Mouse (Mus musculus) left cerebral cortex, adult 18-20 months (tissue): ENCODE data around the gene Fgd5. TPM values are rescaled to one million over a fixed set of nuclear protein-coding genes. Genes with fewer than 3 reads are reported as not detected.
"Not testable (repeated sequence)": the region's sequence is repeated elsewhere in the genome, so short reads cannot be mapped to it uniquely, and the experiment has no call there.

ENCODE experiments used
- DNase-seq, 2 experiments: peaks; one replicate each; pipeline ENCODE4 v3.0.0; 2021 to 2022; ENCODE audit warnings: low spot score in 2 of 2, mixed read lengths in 1 of 2
- long read RNA-seq, 2 experiments: library from polyadenylated mRNA; stranded (forward); transcript quantifications; one replicate each; pipeline ENCODE4 v2.0.0; 2021
- total RNA-seq, 2 experiments: library from RNA; stranded (reverse); gene quantifications; 2 replicates each; pipeline ENCODE4 v1.2.3; 2021

The Fgd5 gene
- 1 to 10 TPM; 5.3 to 5.8 TPM for total RNA-seq
- long read RNA-seq, experiment 1, full-length matches to known transcripts, result 3 of 5 reads
- long read RNA-seq, experiment 1, partial matches to known transcripts, result 2 of 5 reads
- long read RNA-seq, experiment 1, other reads (novel, unspliced or antisense), result 0 of 5 reads
- long read RNA-seq, experiment 2, full-length matches to known transcripts, result 2 of 7 reads
- long read RNA-seq, experiment 2, partial matches to known transcripts, result 5 of 7 reads
- long read RNA-seq, experiment 2, other reads (novel, unspliced or antisense), result 0 of 7 reads

DNA sequence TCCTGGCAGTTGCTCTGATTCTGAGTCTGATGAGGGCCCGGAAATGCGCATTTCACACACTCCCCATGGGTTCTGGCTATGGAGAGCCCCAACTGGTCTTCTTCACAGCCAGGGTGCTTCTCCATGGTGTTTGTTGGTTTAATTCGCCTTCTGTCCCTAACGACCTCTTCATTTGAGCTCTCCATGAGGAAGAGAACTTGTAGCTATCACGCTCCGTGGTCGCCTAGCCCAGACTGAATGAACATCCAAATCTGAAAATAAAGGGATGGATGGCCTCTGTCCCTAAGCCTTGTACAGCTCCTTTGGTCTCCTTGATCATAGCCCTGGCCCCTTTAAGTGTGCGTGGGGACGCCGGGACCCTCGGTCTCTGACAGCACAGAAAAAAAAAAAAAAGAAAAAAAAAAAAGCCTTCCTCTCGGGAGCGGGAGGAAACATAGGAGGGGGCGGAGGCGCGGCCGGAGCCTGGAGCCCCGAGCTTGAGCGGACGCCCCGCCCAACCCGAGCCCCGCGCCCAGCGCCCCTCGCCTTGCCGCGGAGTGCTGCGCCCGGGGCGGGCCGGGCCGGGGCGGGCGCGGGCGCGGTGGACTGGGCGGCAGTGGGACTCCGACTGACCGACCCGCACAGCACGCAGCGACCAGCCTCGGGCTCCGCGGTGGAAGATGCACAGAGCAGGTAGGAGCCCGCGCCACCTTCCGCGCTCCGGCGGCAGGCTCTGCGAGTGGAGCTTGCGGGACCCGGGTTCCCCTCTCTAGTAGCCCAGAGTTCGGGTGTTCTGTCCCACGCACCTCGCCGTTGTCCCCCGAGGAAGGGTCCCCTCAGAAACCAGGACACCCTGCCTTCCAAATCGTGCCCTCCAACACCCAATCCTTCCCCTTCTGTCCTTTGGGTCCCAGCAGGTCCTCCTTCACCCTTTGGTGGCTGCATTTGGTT, at the start of gene Fgd5:
TSS of gene Fgd5 (plus strand) at position 508 of the 930 bp plus-strand sequence.
- DNase-seq, result no peak

DNA sequence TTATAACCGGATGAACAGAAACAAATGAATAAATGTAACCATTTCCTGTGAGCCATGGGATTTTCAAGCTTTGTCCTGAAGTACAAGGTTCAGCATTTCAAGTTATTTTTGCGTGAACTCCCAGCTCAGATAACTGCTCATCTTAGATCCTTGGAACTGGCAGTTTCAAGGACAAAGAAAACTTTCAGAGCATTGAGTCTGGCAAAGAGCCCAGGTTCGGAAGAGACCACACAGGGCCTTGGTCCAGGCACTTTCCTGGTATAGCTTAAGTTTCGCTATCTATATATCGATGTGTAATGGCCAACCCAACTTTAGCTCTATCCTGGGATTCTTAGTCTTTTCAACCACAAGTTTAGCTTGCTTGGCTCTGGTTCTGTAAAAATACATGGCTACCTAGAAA, 47.4 kb upstream of the Fgd5 start:
- DNase-seq, result no peak

DNA sequence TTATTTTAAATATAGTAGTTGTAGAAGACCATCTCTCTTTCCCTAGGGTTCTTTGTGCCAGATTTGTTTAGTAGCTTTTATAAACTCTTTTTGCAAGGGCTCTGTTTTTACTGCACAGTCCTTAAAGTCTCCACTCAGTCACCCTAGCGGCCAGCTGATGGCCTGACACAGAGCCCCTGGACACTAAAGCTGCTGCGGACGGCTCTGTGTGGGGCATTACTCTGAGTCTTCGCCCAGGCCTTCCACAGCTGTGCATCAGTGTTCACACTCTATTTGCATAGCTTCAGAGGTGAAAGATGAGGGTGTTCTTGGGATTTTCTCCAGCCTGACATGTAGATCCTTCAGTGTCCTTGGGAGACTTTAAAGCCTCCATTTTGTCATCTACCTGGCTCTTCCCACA, 40.2 kb upstream of the Fgd5 start:
- no peak for DNase-seq

DNA sequence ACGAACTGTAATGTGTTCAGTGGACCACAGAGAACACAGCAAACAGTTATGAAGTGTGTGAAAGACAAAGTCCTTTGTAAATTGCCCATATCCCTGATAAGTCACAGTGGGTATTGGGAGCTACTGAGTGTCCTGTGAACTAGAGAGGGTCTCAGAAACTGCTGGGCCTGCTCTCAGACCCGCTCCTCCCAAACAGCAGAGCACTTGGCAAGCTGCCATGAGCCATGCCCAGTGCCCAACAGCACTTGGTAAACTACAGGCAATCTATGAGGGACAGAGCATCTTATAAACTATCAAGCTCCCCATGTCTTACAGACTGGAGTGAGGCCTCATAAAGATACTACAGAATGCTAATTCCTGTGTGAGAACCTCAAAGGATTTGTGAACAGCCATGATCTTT, 30.3 kb upstream of the Fgd5 start:
- no peak for DNase-seq

DNA sequence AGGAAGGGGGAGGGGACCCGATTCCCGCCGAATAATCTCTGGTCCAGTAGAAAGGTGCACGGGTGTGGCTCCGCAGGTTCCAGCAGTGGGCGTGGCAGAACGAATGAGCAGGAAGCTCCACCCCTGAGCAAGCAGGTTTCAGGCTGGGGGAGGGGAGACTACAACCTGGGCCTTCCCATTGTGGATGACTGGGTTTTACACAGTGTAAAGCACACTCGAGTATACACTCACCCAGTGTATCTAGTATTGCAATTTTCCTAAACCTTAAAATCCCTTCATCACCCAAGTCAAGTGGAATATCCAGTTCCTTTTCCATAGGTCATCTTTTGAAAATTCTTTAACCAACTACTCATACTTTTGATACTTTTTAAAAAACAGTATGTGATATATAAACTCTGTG, 20.7 kb upstream of the Fgd5 start:
- DNase-seq, result not testable (repeated sequence)

DNA sequence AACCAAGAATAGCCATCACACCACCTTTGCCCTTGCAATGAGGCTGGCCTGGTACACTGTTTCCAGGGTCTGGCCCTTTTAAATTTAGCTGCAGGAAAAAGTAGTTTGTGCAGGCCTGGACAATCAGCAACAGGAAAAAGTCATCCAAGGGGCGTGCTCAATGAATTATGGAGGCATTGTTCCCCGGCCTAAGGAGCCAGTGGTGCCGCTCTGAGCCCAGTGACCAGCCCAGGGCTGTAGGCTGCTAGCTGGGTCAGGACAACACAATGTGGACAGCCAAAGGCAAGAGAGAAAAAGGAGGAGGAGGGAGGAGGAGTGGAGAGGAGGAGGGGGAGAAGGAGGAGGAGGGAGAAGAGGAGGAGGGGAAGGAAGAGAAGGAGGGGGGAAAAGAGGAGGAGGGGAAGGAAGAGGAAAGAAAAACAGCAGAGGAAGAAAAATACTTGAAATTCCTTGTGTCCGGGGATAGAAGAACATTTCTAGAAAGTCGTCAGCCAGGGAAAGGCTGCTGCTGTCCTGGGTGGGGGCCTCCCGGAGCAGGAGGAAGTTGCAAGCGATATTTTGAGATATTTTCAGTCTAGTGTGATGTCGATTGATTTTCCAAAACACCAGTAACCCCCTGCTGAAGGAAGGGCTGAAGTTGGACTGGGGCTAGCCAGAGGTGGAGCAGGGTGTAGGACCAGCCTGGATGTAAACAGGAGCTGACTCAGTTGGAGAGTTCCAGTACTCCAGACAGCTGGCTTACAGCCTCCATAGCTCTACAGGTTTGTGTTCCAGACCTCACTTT, 18.5 kb upstream of the Fgd5 start:
- no peak for DNase-seq

DNA sequence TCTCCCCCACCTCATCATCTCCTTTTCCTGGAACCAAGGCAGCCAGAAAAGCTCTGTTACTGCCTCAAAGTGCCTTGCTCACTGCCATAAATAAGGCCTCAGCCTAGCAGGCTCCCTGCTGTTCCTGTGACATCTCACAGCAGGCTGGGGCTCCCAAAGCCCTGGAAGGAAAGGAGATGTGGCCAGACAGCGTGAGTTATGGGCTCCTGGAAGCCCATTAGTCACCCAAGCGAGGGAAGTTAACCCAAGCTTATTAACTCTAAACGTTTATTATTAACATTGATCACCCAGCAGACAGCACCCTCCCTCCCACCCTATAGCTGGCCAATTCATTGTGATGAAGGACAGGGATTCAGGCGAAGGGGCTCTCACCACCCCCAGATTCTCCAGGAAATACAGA, 15.2 kb upstream of the Fgd5 start:
- DNase-seq, result no peak

DNA sequence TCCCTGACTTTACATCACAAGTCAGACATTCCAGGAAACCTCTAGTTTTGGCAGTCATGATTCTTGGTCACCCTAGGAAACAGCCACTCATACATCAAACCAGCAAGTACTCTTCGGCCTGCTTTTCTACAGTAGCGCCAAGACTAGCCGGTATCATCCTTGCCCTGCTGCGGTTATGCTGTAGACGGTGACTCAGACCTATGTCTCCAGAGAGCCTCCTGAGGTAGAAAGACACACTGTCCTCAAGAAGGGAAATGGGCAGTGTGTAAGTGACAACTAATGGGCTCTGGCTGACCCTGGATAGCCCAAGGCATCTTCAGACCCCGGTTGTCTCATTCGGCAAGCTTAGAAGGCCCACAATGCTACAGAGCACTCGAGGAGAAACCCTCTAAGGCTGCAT, 13.6 kb upstream of the Fgd5 start:
- DNase-seq, result no peak

DNA sequence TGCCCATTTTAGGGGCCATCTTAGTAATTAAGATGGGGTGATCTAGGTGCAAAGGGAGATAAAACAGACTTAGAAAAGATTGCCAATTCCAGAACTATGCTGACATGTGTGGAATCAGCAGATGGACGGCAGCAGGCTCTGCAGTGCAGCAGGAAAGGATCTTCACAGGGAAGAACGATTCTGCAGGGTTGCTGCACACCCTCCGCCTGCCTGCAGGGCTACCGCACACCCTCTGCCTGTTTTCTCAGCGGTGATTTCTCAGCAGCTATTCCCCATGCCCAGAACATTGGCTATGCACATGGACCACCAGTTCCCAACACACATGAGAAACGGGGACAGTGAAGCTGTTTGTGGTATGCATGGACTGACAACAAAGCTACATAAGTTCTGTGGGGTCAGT, 12.7 kb upstream of the Fgd5 start:
- DNase-seq, result no peak

DNA sequence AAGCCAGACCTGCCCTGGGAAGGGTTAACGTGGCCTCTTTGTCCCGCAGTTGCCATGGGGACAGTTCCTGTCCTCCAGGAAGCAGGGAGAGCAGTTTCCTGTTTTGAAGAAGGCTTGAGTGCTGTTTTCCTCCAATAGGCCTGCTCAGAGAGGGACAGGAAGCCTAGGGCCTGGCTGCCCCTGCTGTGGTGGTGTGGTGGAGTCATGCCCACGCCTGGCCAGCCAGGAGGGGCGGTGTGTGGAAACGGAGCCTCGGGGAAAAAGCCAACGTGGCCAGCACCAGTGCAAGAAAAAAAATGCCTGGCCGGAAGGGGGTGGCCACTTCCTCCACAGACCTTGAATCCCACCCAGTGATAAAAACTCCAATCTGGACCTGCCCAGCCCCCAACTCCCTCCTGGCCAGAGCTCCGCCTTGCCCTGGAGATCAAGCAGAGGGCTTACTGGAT, 6.5 kb upstream of the Fgd5 start:
- DNase-seq, result no peak

DNA sequence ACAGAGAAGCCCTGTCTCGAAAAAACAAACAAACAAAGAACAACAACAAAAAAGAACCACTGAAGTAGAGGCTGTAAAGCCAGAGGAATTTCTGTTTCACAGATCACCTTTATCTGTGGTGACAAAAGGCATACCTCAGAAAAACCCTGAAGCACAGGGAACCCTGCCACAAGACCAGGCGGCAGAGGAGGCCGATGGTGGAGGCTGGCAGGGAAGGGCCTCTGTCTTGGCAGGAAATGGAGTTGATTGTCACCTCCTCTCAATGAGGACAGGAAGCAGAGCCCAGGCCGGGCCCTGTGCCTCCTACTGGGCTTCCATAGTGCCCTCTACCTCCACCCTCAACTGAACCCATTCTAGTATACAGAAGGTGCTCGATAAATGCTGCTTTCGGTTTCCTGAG, 4.7 kb upstream of the Fgd5 start:
- DNase-seq, result no peak

DNA sequence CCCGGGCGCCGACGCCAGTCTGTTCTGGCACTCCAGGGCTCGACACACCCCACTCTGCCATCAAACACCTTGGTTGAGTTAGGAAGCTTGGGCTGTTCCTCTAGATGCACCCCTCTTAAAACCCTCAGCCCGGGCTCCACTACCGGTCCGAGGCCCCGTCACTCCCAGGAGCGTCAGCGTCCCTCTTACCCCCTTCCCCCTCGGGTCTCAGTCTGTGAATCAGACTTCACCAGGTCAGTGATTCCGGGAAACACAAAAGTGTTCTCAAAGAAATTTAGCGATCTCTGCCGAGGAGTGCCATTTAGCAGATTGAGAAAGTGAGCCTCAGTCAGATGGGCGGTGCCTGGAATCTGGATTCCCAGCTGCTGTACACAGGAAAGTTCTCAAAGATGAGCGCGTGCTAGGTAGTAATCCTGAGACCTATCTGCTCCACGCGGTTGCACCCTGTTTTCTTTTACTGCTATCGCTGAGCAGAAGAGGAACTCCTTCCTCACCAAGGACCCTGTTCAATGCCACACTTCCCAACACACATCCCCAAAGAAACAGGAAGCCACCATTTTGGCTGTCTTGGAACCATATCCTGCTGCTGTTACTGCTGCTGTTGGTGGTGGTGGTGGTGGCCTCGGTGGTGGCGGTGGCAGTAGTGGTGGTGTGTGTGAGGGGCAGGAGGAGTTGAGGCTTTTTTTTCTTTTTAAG, 771 bp downstream of the Fgd5 start:
- DNase-seq, result no peak

DNA sequence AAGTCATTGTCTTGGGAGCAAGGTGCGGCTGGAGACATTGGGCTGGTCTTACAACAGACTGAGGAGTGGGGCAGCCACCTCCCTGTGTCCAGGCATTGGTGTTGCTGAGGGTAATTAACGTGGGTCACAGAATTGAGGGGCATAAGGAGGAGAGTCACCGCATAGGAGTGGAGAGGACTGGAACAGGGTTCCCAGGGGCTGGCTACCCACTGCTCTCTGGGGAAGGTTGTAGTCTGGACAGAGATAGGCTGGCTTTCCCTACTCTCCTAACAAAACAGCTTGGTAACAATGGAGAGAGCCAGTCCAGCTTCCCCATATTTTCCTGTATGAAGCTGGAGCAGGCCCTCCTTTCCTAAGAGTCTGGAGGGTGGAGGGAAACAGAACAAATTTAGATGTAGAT, 1.3 kb downstream of the Fgd5 start:
- DNase-seq, result no peak

DNA sequence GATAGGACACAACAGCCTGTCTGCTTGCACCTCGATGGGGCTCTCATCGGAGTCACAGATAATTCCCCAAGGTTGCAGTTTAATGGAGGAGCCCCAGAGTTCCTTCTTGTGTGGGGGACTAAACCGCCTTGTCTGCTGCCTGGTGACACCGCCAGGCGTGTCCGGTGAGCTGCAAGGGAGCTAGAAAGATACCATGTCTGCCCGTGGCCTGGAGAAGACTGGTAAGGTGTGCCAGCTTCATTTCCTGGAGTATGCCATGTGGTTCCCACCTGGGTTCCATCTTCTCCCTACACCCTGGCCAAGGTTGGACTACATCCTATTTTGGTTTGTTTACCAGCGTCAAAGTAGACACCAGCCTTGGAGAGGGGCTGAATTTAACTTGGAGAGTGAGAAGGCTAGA, 11.4 kb downstream of the Fgd5 start:
- DNase-seq, result no peak

DNA sequence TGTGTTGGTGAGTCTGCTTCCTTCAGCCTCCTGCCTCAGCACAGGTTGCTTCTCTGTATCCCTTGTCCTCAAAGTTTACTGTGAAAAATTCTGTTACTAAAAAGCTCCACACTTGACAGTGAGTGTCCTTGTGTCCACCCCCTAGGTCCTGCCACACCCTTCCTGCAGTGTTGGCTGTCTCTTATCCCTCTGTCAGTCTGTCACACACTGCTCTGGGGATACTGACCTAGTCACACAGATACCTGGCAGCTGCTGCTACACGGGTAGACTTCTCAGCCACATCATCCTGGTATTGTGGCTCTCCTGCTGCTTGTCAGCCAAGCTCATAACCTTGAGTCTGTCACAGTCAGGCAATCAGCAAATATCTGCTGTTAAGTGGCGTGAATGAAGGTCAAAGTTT, 14.1 kb downstream of the Fgd5 start:
- no peak for DNase-seq

DNA sequence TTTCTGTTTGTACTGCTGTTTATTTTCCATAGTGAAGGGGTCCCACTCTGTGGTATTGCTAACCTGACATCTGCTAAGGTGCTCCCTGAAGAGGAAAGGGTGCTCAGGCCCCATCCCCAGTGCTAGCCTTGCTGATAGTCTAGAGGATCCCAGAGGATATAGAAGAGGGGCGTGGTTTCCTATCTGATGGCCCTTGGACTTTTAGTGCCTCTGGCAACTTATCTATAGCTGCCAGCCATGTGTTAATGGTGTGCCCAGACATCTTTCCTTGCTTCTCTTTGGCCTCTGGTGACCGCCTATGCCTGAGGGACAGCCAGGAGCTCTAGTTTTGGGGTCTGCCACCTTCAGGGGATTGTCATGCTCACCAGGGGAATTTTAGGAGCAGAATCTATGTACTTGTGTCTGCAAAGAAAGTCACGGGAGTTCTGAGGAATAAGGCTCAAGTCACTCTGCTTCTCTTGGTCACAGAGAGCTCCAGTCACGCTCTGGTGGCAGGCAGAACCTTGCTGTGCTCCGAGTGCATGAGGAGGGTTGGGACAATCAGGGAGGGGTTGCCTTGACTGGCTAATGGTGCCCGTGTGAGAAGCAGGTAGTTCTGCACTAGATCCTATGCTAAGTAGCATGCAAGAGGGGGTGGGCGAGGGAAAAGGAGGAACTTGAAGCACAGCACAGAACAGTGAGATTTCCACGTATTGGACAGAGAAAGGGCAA, 15.3 kb downstream of the Fgd5 start:
- DNase-seq, result no peak

DNA sequence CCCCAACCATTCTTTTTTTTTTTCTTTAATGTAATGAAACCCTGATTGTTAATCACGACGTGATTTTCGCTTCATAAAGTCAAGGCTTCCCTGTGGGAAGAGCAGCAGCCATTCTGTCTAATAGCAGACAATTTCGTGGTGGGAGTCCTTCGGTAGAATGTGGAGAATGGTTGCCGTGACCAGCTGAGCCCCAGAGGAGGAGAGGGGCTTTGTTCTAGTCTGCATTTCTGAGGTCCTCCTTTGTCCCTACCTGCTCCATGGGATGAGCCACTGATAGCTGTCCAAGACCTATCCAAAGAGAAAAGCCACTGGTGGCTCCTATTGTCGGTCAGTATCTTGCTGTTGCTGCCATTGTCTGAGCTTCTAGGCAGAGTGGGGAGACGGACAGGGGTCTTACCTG, 17.4 kb downstream of the Fgd5 start:
- no peak for DNase-seq

DNA sequence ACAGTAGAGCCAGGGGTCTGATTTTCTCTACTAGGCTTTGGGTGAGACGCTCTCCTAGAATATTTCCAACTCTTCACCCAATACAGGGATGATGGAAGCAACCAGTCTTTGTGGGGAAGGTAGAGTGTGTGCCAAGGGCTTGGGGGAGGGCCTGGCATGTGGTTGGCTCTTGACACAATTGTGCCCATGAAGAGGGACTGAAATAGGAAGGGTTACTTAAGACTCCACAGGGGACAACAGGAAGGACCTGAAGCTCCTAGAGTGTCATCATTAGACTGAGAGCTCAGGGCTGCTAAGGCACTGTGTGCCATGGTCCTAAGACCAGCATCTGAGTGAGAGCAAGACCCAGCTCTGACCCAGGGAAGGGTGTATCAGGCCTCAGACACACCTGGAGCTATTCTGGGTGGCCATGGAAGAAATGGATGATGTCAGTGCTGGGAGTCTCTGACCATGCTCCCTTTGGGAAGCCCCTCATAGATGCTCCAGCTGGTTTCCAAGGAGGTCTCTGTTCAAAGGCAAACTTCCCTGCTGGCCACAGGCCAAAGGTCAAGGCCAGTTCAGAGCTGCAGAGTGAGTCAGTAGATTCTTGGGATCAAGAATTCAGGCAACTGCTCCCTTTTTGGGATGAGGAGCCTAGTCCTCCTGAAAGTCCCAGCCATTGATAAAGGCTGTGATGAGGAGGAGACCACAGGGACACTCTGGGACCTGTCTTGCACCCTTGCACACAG, 24.0 kb downstream of the Fgd5 start:
- DNase-seq, result no peak

DNA sequence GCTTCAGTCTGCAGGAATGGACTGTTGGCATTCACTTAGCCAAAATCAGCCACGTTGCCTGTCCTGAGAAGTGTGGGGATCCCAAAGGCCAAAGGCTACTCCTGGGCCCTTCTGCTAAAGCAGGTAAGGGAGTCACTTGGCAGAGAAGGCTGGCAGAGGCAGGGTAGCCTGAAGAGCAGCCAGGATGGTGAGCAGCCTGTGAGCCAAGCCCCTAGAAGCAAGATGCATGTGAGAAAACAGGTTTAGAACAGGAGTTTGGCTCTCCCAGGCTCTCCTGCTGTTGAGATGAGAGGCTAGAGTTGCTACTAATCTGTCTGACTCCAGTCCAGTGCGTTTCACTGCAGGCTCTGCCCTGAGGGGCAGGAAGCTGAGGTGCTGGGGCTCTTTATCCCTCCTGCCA, 25.0 kb downstream of the Fgd5 start:
- DNase-seq, result no peak
